Mouse (Mus musculus) G1E (cell line): ENCODE measurements around the gene Arrdc2. TPM values are rescaled to one million over a fixed set of nuclear protein-coding genes. Genes with fewer than 3 reads are reported as not detected.

ENCODE experiments used
- ATAC-seq: 2 replicates; pipeline ENCODE4 v1.8.0; 2016; ENCODE audit warnings: mild to moderate bottlenecking; ENCODE audit not compliant: insufficient number of reproducible peaks, poor library complexity, low FRiP score, severe bottlenecking; ENCODE audit errors: extremely low read depth
- DNase-seq: peaks from one replicate; pipeline ENCODE4 v3.0.0; 2012; ENCODE audit warnings: low spot score
- H3K27me3 ChIP-seq: 2 replicates; pipeline ENCODE4 v1.6.1; 2012; ENCODE audit warnings: mild to moderate bottlenecking, low read length, inconsistent platforms; ENCODE audit not compliant: insufficient read depth
- H3K36me3 ChIP-seq: replicated peaks from 2 replicates; pipeline ENCODE3; 2012; ENCODE audit warnings: mild to moderate bottlenecking, inconsistent platforms
- H3K4me1 ChIP-seq: 2 replicates; pipeline ENCODE4 v1.6.1; 2012; ENCODE audit warnings: low read depth, low read length, inconsistent platforms, mixed read lengths; ENCODE audit not compliant: insufficient read depth
- H3K4me3 ChIP-seq: 2 replicates; pipeline ENCODE4 v1.5.1; 2012; ENCODE audit warnings: low read depth, mild to moderate bottlenecking, inconsistent platforms, low read length, moderate library complexity, mixed read lengths
- H3K9me3 ChIP-seq: replicated peaks from 2 replicates; pipeline ENCODE4 v1.6.1; 2012; ENCODE audit warnings: inconsistent platforms
- CTCF ChIP-seq: IDR thresholded peaks from 2 replicates; pipeline ENCODE4 v1.5.1; 2012; ENCODE audit warnings: low read depth, low read length, inconsistent platforms, mixed read lengths
- GATA1 ChIP-seq: IDR thresholded peaks from 2 replicates; pipeline ENCODE4 v1.6.1; 2012; ENCODE audit warnings: borderline replicate concordance, low read length, inconsistent platforms, mixed read lengths
- GATA2 ChIP-seq: IDR thresholded peaks from 2 replicates; pipeline ENCODE4 v1.6.1; 2012; ENCODE audit warnings: low read depth, low read length, inconsistent platforms, borderline replicate concordance
- POLR2AphosphoS5 ChIP-seq: IDR thresholded peaks from 2 replicates; pipeline ENCODE4 v1.6.1; 2012; ENCODE audit warnings: low read depth, low read length, inconsistent platforms; ENCODE audit not compliant: insufficient replicate concordance
- TAL1 ChIP-seq: conservative IDR thresholded peaks from 2 replicates; pipeline ENCODE4 v1.6.1; 2012; ENCODE audit warnings: low read depth, low read length, inconsistent platforms, mixed read lengths
- polyA plus RNA-seq: library from polyadenylated mRNA; stranded (reverse); fragments of >175 nt; gene quantifications from 2 replicates; pipeline ENCODE4 v1.2.3, GENCODE M21; 2012
- total RNA-seq, 2 experiments: library from RNA; stranded (forward) in 1 of 2; stranded (reverse) in 1 of 2; fragments of 200-1000 nt in 1 of 2; fragments of >200 nt in 1 of 2; fragmentation: Nextera tagmentation in 1 of 2; gene quantifications; 2 replicates each; pipeline ENCODE4 v1.2.3; 2014 to 2017

Gene Arrdc2
- total and polyA plus RNA-seq, 3 experiments: 12.3 to 78.9 (median 19.6) TPM

DNA sequence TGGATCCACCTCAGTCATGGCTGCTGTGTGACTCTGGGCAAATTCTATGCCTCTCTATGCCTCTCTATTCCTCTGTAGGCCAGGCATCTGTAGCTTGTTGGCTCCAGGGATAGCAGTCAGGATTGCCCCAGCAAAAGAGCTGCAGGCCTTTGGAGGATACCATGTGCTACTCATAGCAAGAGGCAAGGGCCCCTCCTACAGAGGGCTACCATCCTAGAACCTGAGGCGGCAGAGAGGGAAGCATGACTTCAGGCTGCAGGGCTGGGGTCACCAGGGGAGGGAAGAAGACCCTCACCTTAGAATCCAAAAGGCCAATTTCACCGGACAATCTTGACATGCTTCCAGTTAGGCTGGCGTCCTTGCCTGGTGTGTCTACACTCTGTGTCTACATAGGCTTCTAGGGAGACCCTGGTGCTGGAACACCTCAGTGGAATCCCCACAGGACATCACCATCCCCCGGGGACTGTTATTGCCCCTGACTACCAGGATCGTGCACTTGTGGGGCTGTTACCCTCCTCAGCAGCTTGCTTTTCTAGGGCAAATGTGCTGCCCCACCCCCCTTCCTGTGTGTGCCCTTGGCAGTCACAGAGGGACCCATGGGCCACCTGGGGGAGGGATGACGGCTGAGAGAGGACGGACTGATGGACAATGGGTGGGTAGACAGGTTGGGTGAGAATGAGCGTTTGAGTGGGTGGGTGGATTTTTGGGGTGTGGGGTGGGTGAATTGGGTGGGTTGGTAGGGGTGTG lies 30.4 kb downstream of the Arrdc2 start:
- peaks cover 24% of the 10 kb centered on the region for H3K27me3 ChIP-seq
- no peak for TF ChIP-seq CTCF
- TF ChIP-seq POLR2AphosphoS5: no peak
- TF ChIP-seq GATA1: no peak
- no peak for TF ChIP-seq GATA2
- TF ChIP-seq TAL1: no peak
- ATAC-seq: no peak
- peaks cover 89% of the 10 kb centered on the region for H3K4me1 ChIP-seq
- H3K36me3 ChIP-seq: peaks cover 6% of the 10 kb centered on the region
- no peaks in the 10 kb centered on the region for H3K9me3 ChIP-seq
- DNase-seq: no peak
- H3K4me3 ChIP-seq: no peak overlapping the region

DNA sequence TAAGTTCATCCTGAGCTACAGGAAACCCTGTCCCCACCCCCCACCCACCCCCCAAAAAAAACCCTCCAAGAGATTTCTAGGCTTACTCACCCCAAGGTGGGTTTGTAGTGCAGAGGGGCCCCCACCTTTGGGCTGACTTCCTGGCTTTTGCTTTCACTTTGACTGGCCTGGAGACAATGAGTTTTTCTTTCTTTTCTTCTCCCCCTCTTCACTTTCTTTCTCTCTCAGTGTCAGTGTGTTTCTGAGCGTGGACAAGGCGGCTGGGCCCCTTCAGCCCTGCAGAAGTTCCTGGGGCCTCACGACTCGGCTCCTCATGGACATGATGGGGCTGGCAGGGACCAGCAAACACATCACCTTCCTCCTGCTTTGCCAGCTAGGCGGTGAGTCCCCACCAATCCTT lies 31.3 kb downstream of the Arrdc2 start, which contains the start of gene Il12rb1:
Il12rb1 (plus strand) TSS at position 211 of the 400 bp plus-strand sequence.
- H3K4me3 ChIP-seq: no peak within 1 kb of the TSS; the same call in 1 of the 2 replicates
- no peaks in the 10 kb centered on the region for H3K36me3 ChIP-seq
- H3K4me1 ChIP-seq: peaks cover 91% of the 10 kb centered on the region
- no peak for DNase-seq
- ATAC-seq: no peak
- H3K27me3 ChIP-seq: peaks cover 15% of the 10 kb centered on the region; the same call in 1 of the 2 replicates
- no peaks in the 10 kb centered on the region for H3K9me3 ChIP-seq
- no peak for TF ChIP-seq POLR2AphosphoS5
- TF ChIP-seq CTCF: no peak
- no peak for TF ChIP-seq GATA2
- TF ChIP-seq GATA1: no peak
- TF ChIP-seq TAL1: no peak

DNA sequence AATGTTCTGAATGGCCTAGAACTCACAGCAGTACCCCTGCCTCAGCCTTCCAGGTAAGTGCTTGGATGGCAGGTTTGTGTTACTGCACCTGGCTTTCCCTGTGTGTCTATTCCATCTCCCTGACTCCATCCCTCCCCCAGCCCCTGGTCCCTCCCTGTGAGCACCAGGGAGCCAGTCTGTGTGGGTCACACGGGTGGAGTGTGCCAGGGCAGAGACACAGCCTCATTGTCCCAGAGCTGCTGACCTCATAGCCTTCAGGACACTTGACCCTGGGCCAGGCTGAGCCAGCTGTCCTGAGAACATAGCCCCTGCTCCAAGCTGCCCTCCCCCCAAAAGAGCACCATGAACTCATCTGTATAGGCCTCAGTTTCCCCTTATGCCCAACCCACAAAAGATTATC lies 32.2 kb downstream of the Arrdc2 start:
- H3K36me3 ChIP-seq: peaks cover 2% of the 10 kb centered on the region
- H3K4me1 ChIP-seq: peaks cover 89% of the 10 kb centered on the region
- no peak for DNase-seq
- no peaks in the 10 kb centered on the region for H3K9me3 ChIP-seq
- no peak overlapping the region for H3K4me3 ChIP-seq
- no peak for TF ChIP-seq CTCF
- no peak for TF ChIP-seq POLR2AphosphoS5
- TF ChIP-seq GATA1: no peak
- no peak for TF ChIP-seq TAL1
- H3K27me3 ChIP-seq: peaks cover 10% of the 10 kb centered on the region; the same call in 1 of the 2 replicates
- ATAC-seq: no peak

DNA sequence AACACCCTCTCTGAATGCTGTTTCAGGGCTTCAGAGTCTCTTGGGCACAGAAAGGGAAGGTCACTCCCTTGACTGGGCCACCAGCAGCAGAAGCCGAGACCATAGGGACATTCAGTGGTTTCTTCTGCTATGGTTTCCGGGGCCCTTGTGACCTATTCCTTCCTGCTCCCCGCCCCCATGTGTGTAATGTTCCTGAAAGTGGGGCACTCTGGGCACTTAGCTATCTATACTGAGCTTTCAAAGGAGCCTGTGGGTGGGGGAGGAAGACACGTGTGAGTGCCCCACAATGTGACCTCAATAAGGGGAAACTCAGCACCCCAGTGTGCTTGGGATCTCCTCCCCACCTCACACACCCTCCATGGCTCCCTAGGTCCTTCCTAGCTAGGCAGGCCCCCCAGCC lies 33.0 kb downstream of the Arrdc2 start:
- Histone ChIP-seq H3K4me3 (no peak overlapping the region; the same call in 1 of the 2 replicates), H3K4me1 (peaks cover 93% of the 10 kb centered on the region), H3K9me3 (no peaks in the 10 kb centered on the region), H3K27me3 (peaks cover 10% of the 10 kb centered on the region; the same call in 1 of the 2 replicates), H3K36me3 (peaks cover 8% of the 10 kb centered on the region)
- TF ChIP-seq GATA1: no peak
- no peak for TF ChIP-seq GATA2
- TF ChIP-seq CTCF: no peak
- TF ChIP-seq POLR2AphosphoS5: no peak
- TF ChIP-seq TAL1: no peak
- peak; percentile 46 for DNase-seq
- ATAC-seq: peak; percentile 32

DNA sequence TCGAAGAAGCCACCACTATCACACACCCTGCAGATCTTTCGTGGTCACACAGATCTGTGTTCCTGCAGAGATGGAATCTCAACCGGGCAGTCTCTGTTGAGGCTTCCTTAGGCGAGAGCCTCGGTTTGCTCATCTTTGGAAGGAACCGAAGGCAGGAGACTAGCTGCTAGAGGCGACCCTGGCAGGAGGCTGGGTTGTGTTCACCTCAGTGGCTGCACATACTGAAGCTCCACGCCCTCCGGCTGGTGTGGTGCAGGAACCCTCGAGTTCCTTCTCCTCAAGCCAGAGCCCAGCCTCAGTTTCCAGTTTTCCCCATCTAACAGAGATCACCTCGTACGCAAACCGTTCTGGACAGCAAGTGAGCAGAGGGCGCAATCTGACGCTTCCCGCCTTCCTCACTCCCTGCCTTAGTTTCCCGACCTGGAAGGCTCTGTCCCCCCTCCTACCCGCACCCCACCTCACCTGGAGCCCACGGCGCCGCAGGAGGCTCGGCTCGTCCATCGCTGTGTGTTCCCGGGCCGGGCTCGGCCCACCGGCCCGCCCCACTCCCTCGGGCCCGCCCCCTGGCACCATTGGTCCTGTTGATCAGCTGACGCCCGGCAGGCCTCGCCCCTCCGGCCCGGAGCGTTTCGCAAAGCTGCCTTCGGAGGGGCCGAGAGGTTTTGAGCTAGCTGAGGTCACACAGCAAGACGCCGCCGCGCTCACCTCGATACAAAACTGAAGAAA lies 34.9 kb downstream of the Arrdc2 start, which contains the start of gene Mast3:
Mast3 (minus strand) TSS at position 574 of the 726 bp plus-strand sequence.
- H3K27me3 ChIP-seq: peaks cover 2% of the 10 kb centered on the region; the same call in 1 of the 2 replicates
- DNase-seq (peak; percentile 91), ATAC-seq (peak; percentile 72)
- H3K4me1 ChIP-seq: peaks cover 83% of the 10 kb centered on the region
- TF ChIP-seq GATA1: no peak
- TF ChIP-seq POLR2AphosphoS5: no peak
- no peak for TF ChIP-seq TAL1
- TF ChIP-seq GATA2: no peak
- no peak for TF ChIP-seq CTCF
- H3K36me3 ChIP-seq: peaks cover 19% of the 10 kb centered on the region
- no peaks in the 10 kb centered on the region for H3K9me3 ChIP-seq
- H3K4me3 ChIP-seq: peak within 1 kb of the TSS; percentile 76

- Histone ChIP-seq H3K27me3 (no peaks in the 10 kb centered on the region), H3K36me3 (peaks cover 26% of the 10 kb centered on the region), H3K4me1 (peaks cover 82% of the 10 kb centered on the region), H3K4me3 (peak overlapping the region; percentile 76), H3K9me3 (no peaks in the 10 kb centered on the region)
- TF ChIP-seq TAL1 (no peak), POLR2AphosphoS5 (no peak), CTCF (no peak), GATA1 (no peak), GATA2 (no peak)
- DNase-seq: peak; percentile 70
- ATAC-seq: peak; percentile 15; the same call in 1 of the 2 replicates
Measured at GRCm38 (mm10) chr8:70803761-70804480, 35.6 kb downstream of the Arrdc2 start.
